Mouse (Mus musculus): Measurements from ENCODE around the gene Cdkal1.

Cdkal1 gene

DNA sequence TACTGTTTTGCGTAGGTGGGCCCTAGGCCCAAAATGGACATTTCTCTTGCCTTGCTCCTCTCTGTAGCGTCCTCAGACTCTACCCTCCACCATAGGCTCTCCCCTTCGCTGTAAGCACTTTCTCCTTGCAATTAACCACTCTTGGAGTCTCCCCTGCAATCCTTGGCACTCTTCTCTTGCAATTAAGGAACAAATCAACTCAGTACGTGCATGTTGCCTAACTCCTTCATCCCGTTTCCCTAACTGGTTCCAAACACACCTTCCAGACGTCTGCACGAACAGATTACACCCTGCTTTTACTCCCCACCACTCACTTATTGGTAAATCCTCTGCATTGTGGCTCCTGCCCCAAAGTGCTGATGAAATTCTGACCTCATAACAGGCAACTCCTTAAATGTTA is 358.2 kb downstream of the Cdkal1 start:
- DNase-seq (ENCODE audit: low spot score), result no peak

- no peak for DNase-seq (ENCODE audit: low spot score)
Measured at GRCm38 (mm10) chr13:29490341-29490740, 365.1 kb downstream of the Cdkal1 start.

DNA sequence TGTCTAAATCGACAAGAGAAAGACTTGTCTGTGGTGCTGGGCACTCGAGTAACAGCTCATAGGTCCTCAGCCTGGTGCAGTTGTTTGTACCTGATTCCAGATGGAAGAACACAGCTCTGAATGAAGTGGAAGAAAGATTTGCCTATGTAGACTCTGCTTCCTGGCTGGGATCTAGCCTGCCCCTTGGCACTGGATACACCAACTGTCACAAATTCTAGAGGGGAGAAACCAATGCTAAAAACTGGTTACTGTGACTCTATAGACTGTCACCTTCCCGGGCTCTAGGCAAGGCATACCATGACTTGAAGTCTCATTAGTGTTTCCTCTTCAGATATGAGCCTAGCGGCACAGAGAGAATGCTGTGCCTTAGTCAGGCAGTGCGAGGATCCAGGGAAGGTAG is 366.0 kb downstream of the Cdkal1 start:
- no peak for DNase-seq (ENCODE audit: low spot score)

DNA sequence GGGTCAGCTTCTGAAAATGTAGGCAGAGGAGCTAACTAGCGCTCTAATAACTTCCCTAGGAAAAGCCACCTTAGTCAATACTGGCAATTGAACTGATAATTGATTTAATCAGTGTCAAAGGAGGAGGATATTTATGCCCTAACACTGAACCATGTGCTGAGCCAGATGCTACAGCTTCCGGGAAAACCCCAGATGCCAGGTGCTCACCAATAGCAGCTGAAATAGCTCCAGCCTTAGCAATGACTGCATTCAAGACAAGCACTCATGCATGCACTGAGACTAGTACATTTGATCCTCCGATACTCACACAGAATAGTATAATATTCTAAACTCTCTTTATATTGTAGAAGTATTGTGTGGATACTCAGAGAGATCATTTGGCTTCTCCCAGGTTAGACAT is 368.8 kb downstream of the Cdkal1 start:
- DNase-seq (ENCODE audit: low spot score), result peak; percentile 28

- DNase-seq (ENCODE audit: low spot score), result no peak
Measured at GRCm38 (mm10) chr13:29483950-29484349, 371.5 kb downstream of the Cdkal1 start.

DNA sequence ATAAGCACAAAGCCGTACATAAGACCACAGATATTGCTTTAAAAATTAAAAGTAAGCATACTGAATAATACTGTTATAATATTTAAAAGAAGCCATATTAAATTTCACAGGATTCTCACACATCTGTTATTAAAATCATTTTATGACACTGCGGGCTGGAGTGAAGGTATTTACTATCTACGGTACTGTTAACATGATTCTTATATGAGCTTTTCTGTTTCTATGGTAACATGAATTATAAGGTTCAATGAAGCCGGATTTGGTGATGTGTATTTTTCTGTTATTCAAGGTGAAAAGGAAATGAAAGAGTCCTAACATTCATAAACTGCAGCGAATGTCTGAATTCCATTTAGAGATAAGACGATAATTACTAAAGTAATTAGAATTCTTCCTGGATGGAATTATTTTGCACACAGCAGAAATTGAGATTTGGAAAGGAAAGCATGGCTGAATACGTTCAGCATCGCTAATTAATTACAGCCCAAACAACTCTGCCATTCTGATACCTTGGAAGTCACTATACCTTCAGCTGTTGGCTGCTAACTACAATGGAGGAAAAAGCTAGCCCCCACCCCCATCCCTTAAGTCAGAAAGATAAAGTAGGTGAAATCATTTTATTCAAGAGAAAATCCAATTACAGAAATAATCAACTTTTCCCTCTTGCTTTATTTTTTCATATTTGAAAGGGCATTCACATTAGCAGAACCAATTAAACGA is 373.2 kb downstream of the Cdkal1 start:
- no peak for DNase-seq (ENCODE audit: low spot score)

DNA sequence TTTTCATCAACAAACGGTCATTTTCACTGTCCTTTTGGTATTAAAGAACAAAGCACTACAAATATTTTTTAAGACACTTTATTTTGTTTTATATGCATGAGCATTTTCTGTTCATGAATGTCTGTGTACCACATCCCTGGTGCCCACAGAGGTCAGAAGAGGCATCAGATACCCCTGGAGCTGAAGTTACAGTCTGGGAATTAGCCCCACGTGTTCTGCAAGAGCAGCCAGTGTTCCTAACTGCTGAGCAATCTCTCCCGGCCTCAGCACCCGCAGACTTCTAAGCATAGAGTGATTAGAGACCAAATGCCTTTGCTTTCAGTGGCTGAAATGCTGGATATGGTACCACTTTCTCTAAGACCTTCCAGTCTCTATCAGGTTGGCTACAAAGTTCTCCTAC is 379.1 kb downstream of the Cdkal1 start:
- no peak for DNase-seq (ENCODE audit: low spot score)

GRCm38 (mm10) chr13:29474301-29474700 is 381.2 kb downstream of the Cdkal1 start:
- no peak for DNase-seq (ENCODE audit: low spot score)

DNA sequence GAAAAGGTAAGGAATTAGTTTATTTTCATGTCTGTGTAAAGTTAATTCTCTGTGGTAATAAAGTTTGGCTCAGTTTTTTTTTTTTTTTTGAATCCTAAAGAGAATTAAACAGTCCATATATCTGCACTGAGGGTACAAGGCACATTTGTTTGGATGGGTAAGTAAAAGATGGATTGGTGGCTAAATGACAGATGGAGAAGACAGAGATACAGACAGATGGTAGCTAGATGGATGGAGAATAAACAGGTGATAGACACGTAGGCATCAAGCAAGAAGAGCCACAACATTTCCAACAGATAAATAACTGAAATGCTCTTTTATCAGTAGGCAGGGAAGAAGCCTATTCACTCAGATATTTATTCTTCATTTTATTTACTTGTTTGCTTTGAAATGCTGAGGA is 381.7 kb downstream of the Cdkal1 start:
- no peak for DNase-seq (ENCODE audit: low spot score)

GRCm38 (mm10) chr13:29462271-29462670 is 393.2 kb downstream of the Cdkal1 start:
- no peak for DNase-seq (ENCODE audit: low spot score)

- no peak for DNase-seq (ENCODE audit: low spot score)
Measured at GRCm38 (mm10) chr13:29460741-29461140, 394.7 kb downstream of the Cdkal1 start.

- DNase-seq (ENCODE audit: low spot score), result no peak
Measured at GRCm38 (mm10) chr13:29458385-29458784, 397.1 kb downstream of the Cdkal1 start.

- DNase-seq (ENCODE audit: low spot score), result no peak
Measured at GRCm38 (mm10) chr13:29437067-29437466, 418.4 kb downstream of the Cdkal1 start.

DNA sequence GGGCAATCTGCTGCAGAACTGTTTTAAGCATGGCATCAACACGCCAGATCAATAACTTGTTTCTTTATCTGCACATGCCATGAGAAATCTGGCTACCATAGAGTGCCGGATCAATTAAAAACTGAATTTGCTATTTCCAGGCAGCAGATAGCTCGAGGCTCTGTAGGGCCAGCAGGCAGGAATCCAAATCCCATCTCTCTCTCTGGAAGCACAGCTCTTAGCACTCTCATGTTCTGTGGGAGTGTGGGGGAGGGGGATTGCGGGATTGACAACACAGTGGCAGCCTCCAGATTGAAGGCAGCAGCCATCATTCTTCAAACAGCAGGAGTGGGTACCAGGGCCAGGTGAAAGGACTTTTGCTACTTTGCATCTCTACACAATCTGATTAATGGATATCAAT is 420.7 kb downstream of the Cdkal1 start:
- DNase-seq (ENCODE audit: low spot score), result peak; percentile 23

DNA sequence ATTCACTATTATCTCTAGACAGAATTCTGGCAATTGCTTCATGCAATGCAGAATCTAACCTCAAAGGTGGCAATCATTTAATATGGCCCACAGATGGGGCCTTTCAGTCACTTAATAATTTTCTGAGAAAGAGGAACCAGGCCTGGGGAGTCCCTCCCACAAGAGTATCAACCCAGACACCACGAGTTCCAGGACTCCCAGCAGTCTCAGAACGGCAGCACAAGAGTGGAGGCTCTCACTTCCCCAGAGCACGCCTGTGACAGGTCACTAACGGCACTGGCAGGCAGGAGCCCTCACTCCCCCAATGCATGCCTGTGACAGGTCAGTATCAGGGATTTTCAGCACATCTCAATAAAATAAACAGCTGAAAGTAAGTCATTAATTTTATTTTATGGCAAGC is 424.6 kb downstream of the Cdkal1 start:
- DNase-seq (ENCODE audit: low spot score), result no peak

GRCm38 (mm10) chr13:29429877-29430276 is 425.6 kb downstream of the Cdkal1 start:
- no peak for DNase-seq (ENCODE audit: low spot score)

DNA sequence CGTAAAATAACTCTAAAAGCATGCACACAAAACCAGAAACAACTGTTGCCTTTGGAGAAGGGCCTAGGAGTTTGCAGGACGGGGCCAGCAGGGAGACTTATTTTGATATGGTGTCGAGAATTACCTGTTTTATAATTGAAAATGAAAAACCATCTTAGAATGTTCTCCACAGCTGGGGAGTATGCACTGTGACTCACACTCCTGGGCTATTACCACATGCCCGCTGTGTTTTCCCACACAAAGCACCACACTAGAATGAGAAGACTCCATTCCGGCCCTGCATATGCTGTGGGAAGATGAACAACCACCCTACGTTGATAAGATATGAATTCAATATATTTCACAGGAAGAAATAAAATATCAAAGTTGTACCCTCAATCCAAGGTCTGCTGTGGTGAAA is 426.3 kb downstream of the Cdkal1 start:
- no peak for DNase-seq (ENCODE audit: low spot score)

GRCm38 (mm10) chr13:29416450-29417136 is 438.9 kb downstream of the Cdkal1 start:
- peak; percentile 62 for DNase-seq (ENCODE audit: low spot score)

DNA sequence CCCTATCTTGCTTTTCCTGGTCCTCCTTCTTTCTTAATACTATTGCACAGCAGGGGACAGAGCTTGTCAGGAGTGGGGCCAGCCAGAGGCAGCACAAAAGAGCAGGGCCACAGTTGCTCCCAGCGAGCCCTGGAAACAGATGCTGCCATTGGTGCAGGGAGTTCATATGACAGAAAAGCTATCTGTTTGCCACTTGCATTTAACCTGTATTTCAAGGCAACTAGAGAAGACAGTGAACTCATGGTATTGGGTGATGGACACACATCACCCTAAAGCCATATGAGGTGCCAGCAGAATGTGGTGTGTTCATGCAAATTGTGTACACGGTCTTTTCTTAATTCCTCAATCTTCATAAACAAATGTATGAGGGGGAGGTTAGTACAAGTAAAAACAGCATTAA is 439.5 kb downstream of the Cdkal1 start:
- DNase-seq (ENCODE audit: low spot score), result peak; percentile 38

DNA sequence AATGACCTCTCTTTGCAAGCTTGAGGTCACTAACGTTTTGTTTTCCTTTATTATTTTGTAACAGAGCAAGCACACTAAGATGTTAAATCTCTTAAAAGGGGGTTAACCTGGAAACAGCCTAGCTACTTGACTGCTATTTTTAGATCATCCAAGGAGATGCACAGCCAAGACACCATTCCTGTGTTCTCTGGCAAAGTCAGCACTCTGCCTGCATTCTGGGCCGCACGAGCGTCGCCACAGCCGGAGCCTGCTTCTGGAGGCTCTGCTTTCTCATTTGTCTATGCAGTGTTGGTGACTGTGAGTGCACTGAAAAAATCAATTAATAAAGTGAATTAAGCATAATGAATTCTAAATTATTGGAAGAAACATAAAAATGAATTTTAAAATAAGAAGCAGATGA is 440.6 kb downstream of the Cdkal1 start:
- no peak for DNase-seq (ENCODE audit: low spot score)

DNA sequence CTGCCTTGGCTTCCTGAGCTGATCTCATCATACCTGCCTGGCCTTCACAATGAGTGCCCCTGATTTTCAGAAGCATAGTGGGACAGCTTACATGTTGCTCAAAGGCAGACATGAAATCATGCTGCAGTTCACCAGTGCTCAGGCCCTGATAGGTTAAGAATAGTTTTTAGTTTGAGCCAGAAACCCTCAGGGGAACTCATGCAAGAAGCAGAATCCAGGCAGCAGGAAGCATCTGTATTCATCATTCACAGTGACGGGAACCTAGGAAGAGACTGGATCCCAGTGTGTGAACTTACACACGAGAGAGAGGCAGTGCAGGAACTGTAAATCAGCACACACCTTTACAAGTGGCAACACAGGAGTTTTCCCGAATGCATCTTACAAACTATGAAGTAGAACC is 441.0 kb downstream of the Cdkal1 start:
- DNase-seq (ENCODE audit: low spot score), result no peak

DNA sequence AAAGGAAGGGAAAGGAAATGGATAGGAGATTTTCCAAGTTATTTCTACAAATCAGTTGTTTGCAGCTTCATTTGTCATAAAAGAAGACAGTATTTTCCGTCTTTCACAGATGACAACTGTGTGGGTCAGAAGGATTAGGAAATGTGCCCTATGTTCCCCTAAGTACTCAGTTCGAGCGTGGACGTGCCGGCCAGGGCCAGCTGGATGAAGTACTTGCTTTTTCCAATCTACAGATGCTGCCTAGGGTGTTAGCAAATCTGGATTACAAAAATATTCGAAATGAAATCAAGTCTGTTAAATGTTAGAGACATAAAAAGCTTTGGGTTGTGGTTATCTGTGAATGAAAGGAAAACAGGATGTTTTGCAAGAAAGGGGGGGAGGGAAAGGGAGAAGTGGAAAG is 444.3 kb downstream of the Cdkal1 start:
- DNase-seq (ENCODE audit: low spot score), result no peak

- DNase-seq (ENCODE audit: low spot score), result no peak
Measured at GRCm38 (mm10) chr13:29407619-29408018, 447.9 kb downstream of the Cdkal1 start.

- no peak for DNase-seq (ENCODE audit: low spot score)
Measured at GRCm38 (mm10) chr13:29405316-29405715, 450.2 kb downstream of the Cdkal1 start.
